Mouse (Mus musculus) right cerebral cortex, adult 18-20 months (tissue): ENCODE measurements around the gene Psmb6.

ENCODE experiments used
- DNase-seq: peaks from one replicate; pipeline ENCODE4 v3.0.0; 2022; ENCODE audit warnings: mixed read lengths

Psmb6 gene

GRCm38 (mm10) chr11:70572348-70572902 lies 47.3 kb downstream of the Psmb6 start:
- no peak for DNase-seq

GRCm38 (mm10) chr11:70573872-70574271 lies 48.7 kb downstream of the Psmb6 start:
- DNase-seq: no peak

GRCm38 (mm10) chr11:70577201-70577600 lies 52.0 kb downstream of the Psmb6 start:
- DNase-seq: no peak
